Mouse (Mus musculus): ENCODE data around the gene Cnot3. TPM values are rescaled to one million over a fixed set of nuclear protein-coding genes. Genes with fewer than 3 reads are reported as not detected.

Cnot3 gene
- polyA plus RNA-seq, 1 experiment from 2014 or later, result 56.5 TPM

DNA sequence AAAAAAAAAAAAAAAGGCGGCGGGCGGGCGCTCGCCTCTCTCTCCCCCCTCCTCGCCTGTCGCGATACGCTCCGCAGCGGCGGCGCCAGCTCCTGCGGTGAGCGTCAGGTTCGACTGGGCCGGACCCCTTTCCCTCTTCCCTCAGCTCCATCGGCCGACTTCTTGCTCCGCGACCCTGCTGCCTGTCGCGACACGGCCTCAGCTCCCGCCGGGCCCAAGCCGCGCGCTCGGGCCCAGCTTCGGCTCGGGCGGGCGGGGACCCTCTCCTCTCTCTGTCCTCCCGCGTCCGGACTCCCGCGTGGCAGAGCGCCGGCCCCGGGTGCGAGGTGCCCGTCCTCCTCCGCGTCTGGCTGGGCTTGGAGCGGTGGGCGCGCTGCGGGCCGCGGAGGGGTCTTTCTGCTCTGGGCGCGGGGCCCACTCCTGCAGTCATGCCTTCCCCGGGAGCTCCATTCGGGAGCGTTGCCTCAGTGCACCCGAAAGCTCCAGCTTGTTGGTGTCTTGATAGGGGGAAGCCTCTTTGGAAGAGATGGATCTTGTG, 489 bp downstream of the Cnot3 start:
- peak; percentile 13 for ATAC-seq
- TF ChIP-seq CTCF (IDR thresholded peaks at IDR 0.05), result no peak
- POLR2A ChIA-PET, result interaction anchor here (0.6 to 2.0 kb wide), 13 partner anchors 9 to 197 kb away, joined by 3 to 10 read pairs (median 4); partner anchors contain the start of genes Mboat7 and Tsen34
- in situ Hi-C loops (cut with MboI; ENCODE audit: low pct_unique_long_range_greater_than_20kb), result no loop called here
- no peaks in the 10 kb centered on the region for H3K27me3 ChIP-seq
- DNase-seq (ENCODE audit: low read depth, low spot score), result no peak
- CTCF ChIA-PET, result interaction anchor here (0.8 to 3.5 kb wide), 5 partner anchors 12 to 44 kb away, joined by 3 to 15 read pairs (median 4); partner anchors contain the start of gene Ndufa3

- POLR2A ChIA-PET, result interaction anchor here (0.6 to 2.0 kb wide), 4 partner anchors 9 to 49 kb away, joined by 3 to 6 read pairs (median 4); partner anchors contain the start of genes Mboat7 and Tsen34
- no peak for DNase-seq (ENCODE audit: low read depth, low spot score)
Measured at GRCm38 (mm10) chr7:3646188-3646587, 1.1 kb downstream of the Cnot3 start.

DNA sequence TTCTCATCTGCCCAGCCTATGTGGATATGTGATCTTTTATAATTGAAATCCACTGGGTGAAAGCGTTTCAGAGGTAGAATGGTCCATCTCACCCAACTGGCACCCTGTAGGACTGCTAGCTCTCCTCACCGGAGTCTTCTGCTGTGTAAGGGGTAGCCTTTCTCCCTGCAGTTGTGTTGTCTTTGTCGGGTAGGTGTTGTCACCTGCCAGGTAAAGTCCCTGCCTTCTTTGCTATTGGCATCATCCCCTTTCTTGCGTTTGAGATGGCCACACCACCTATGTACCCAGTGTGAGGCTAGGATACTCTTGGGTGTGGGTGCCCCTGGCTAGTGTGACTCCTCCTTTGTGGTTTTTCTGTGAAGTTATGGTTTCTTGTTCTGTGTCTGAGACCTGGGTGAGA, 1.6 kb downstream of the Cnot3 start:
- CTCF ChIA-PET, result no interaction called here
- in situ Hi-C loops (cut with MboI; ENCODE audit: low pct_unique_long_range_greater_than_20kb), result no loop called here
- POLR2A ChIA-PET, result interaction anchor here (0.9 to 2.0 kb wide), 3 partner anchors 9 to 47 kb away, joined by 4 to 6 read pairs (median 5); partner anchors contain the start of genes Mboat7 and Tsen34
- no peak for DNase-seq (ENCODE audit: low read depth, low spot score)
- no peak for ATAC-seq
- TF ChIP-seq CTCF (IDR thresholded peaks at IDR 0.05), result no peak
- no peaks in the 10 kb centered on the region for H3K27me3 ChIP-seq

More at GRCm38 (mm10) chr7:3646188-3646587, 1.1 kb downstream of the Cnot3 start:
- in situ Hi-C loops (cut with MboI; ENCODE audit: low pct_unique_long_range_greater_than_20kb), result no loop called here
- no peak for ATAC-seq
- no peaks in the 10 kb centered on the region for H3K27me3 ChIP-seq
- no peak for TF ChIP-seq CTCF (IDR thresholded peaks at IDR 0.05)
- CTCF ChIA-PET, result interaction anchor here (0.8 to 1.2 kb wide), 2 partner anchors 17 to 30 kb away, joined by 3 to 4 read pairs; partner anchors contain the start of gene Ndufa3

DNA sequence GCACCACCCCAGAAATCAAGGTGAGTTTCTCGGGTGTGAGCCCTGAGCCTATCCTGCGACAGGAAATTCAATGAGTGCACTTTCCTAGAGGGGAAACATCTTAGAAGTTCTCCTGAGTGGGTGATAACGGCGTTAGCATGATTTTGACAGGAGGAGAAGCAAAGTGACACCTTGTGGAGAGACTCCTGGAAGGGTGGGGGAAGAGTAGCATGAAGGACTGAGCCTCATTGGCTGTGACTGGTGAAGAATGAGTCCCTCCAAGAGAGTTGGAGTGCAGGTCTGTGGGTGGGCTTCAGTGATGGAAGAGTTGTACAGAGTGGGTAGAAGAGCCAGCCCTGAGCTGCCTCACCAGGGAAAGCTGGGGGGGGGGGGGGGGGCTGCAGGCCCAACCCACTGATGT, 11.9 kb downstream of the Cnot3 start:
- CTCF ChIA-PET, result interaction anchor here (2.2 kb wide), 1 partner anchor 18 kb away, joined by 6 read pairs; no protein-coding TSS in a partner anchor
- POLR2A ChIA-PET, result no interaction called here
- DNase-seq (ENCODE audit: low read depth, low spot score) (no peak), ATAC-seq (no peak)
- no peak for TF ChIP-seq CTCF (IDR thresholded peaks at IDR 0.05)
- in situ Hi-C loops (cut with MboI; ENCODE audit: low pct_unique_long_range_greater_than_20kb), result no loop called here
- no peaks in the 10 kb centered on the region for H3K27me3 ChIP-seq

- CTCF ChIA-PET, result interaction anchor here (0.8 to 2.2 kb wide), 3 partner anchors 9 to 17 kb away, joined by 3 to 10 read pairs (median 6); no protein-coding TSS in a partner anchor
- no peak for TF ChIP-seq CTCF (IDR thresholded peaks at IDR 0.05)
Measured at GRCm38 (mm10) chr7:3658578-3658977, 13.5 kb downstream of the Cnot3 start.

DNA sequence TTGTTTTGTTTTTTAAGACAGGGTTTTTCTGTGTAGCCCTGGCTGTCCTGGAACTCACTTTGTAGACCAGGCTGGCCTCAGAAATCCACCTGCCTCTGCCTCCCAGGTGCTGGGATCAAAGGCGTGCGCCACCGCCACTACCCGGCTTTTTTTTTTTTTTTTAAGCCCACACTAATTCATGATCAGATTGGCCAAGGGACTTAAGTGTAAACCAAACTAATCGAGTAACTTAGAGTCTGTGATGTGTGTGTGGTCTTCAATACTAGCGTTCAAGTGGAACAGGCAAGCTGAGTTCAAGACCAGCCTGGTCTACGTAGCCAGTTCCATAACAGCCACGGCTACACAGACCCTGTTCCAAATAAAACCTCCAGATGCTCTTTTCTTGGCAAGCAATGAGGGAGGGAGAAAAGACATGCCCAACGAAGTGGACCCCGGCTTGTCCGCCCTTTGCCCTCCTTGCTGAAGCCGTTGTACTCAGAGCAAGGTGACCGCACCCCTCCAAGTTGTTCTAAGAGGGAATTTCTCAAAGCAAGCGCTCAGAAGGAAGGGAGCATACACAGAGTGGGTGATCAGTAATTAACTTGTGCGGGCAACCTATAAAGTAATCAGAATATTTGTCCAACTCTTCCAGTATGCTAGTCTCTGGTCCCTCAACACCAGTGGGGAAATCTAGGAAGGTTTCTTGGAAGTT, 19.6 kb downstream of the Cnot3 start:
- CTCF ChIA-PET, result interaction anchor here (1.0 kb wide), 1 partner anchor 21 kb away, joined by 3 read pairs; no protein-coding TSS in a partner anchor

More at GRCm38 (mm10) chr7:3658578-3658977, 13.5 kb downstream of the Cnot3 start:
- ATAC-seq, result no peak
- in situ Hi-C loops (cut with MboI; ENCODE audit: low pct_unique_long_range_greater_than_20kb), result no loop called here
- POLR2A ChIA-PET, result interaction anchor here (1.2 to 1.6 kb wide), 3 partner anchors 12 to 35 kb away, joined by 3 to 7 read pairs (median 4); partner anchors contain the start of genes Cnot3 and Mboat7
- H3K27me3 ChIP-seq, result no peaks in the 10 kb centered on the region
- no peak for DNase-seq (ENCODE audit: low read depth, low spot score)

DNA sequence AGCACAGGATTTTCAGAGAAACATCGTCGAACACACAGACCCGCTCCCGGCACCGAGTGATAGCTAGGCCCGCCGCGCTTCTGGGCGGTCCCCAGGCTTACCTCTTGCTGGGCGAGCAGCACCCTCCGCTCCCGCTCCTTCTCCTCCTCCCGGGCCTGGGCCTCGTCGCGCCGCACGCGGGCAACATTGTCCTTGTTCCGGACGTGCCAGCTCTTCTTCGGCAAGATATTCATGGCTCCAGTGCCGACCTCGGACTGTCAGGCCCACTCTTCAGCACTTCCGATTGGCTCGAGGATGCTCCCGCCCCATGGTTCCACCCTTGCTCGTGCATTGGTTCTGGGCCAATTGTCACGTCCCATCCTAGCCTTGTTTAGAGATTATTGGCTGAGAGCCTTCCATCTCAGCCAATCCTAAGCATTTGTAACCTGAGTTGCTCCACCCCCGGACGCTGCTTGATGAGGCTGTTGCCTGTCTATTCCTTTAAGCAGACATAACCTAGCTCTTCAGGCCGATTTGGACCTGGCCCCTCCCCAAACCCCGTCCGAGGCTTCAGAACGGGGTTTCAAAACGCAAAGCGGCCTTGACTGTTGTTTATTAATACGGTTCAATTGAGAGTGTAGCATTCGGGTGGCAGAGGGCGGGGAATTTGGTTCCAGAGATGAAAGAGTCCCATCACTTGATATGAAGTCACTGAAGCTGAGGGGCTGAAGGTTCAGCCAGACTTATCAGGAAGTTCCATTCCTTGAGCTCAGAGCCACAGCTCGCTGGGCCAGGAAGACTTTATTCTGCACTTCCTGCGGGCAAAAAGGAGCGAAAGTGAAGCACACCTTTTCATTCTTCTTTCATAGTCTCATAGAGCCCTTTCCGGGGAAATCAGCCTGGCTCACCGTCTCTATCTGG, 20.4 kb downstream of the Cnot3 start, which contains the start of gene Leng1:
Leng1 (minus strand) TSS at position 626 of the 900 bp plus-strand sequence.
- CTCF ChIA-PET, result interaction anchor here (1.0 to 1.1 kb wide), 2 partner anchors 10 to 22 kb away, joined by 3 read pairs; no protein-coding TSS in a partner anchor
- TF ChIP-seq CTCF (IDR thresholded peaks at IDR 0.05), result no peak
- no peaks in the 10 kb centered on the region for H3K27me3 ChIP-seq
- in situ Hi-C loops (cut with MboI; ENCODE audit: low pct_unique_long_range_greater_than_20kb), result no loop called here
- ATAC-seq, result peak; percentile 99
- peak; percentile 97 for DNase-seq (ENCODE audit: low read depth, low spot score)
- POLR2A ChIA-PET, result interaction anchor here (0.7 kb wide), 2 partner anchors 26 to 47 kb away, joined by 3 read pairs; no protein-coding TSS in a partner anchor

More for the DNA sequence above, 19.6 kb downstream of the Cnot3 start:
- ATAC-seq (peak; percentile 17), DNase-seq (ENCODE audit: low read depth, low spot score) (no peak)
- in situ Hi-C loops (cut with MboI; ENCODE audit: low pct_unique_long_range_greater_than_20kb), result no loop called here
- no peaks in the 10 kb centered on the region for H3K27me3 ChIP-seq
- no peak for TF ChIP-seq CTCF (IDR thresholded peaks at IDR 0.05)
- POLR2A ChIA-PET, result interaction anchor here (0.7 kb wide), 2 partner anchors 27 to 46 kb away, joined by 3 read pairs; no protein-coding TSS in a partner anchor

GRCm38 (mm10) chr7:3666921-3667391, 21.9 kb downstream of the Cnot3 start:
- no peak for DNase-seq (ENCODE audit: low read depth, low spot score)
- TF ChIP-seq CTCF (IDR thresholded peaks at IDR 0.05), result no peak
- H3K27me3 ChIP-seq, result no peaks in the 10 kb centered on the region
- in situ Hi-C loops (cut with MboI; ENCODE audit: low pct_unique_long_range_greater_than_20kb), result no loop called here
- no peak for ATAC-seq
- POLR2A ChIA-PET, result no interaction called here
- CTCF ChIA-PET, result interaction anchor here (1.0 kb wide), 1 partner anchor 804 kb away, joined by 3 read pairs; no protein-coding TSS in a partner anchor

GRCm38 (mm10) chr7:3674507-3675227, 29.6 kb downstream of the Cnot3 start:
- DNase-seq (ENCODE audit: low read depth, low spot score) (no peak), ATAC-seq (peak; percentile 97)
- POLR2A ChIA-PET, result no interaction called here
- in situ Hi-C loops (cut with MboI; ENCODE audit: low pct_unique_long_range_greater_than_20kb), result no loop called here
- CTCF ChIA-PET, result interaction anchor here (0.9 to 1.9 kb wide), 5 partner anchors 10 to 17 kb away, joined by 3 to 6 read pairs (median 6); no protein-coding TSS in a partner anchor
- TF ChIP-seq CTCF (IDR thresholded peaks at IDR 0.05), result peak; percentile 87
- no peaks in the 10 kb centered on the region for H3K27me3 ChIP-seq
